Mouse (Mus musculus) kidney, adult 2 months (tissue): ENCODE results near the gene Usp2. TPM values are rescaled to one million over a fixed set of nuclear protein-coding genes. Genes with fewer than 3 reads are reported as not detected.

Experiments
- DNase-seq: peaks from one replicate; pipeline ENCODE4 v3.0.0; 2021
- H3K27ac ChIP-seq: fragments of 200-500 bp; 2 replicates; pipeline ENCODE4 v1.5.1; 2012; ENCODE audit warnings: low read depth, low read length, control low read depth, inconsistent platforms; ENCODE audit not compliant: insufficient read depth
- H3K27me3 ChIP-seq: fragments of 200-500 bp; replicated peaks from 2 replicates; pipeline ENCODE4 v1.6.1; 2012; ENCODE audit warnings: mild to moderate bottlenecking, moderate library complexity, low read length, inconsistent platforms; ENCODE audit not compliant: control insufficient read depth, insufficient read depth
- H3K36me3 ChIP-seq: fragments of 200-500 bp; 2 replicates; pipeline ENCODE4 v1.6.1; 2012; ENCODE audit warnings: mild to moderate bottlenecking, moderate library complexity, low read length, inconsistent platforms; ENCODE audit not compliant: control insufficient read depth, insufficient read depth
- H3K4me1 ChIP-seq: fragments of 200-500 bp; 2 replicates; pipeline ENCODE4 v1.6.1; 2011; ENCODE audit warnings: low read length; ENCODE audit not compliant: control insufficient read depth, insufficient read depth
- H3K4me3 ChIP-seq: fragments of 200-500 bp; 2 replicates; pipeline ENCODE4 v1.5.1; 2011; ENCODE audit warnings: mild to moderate bottlenecking, low read depth, low read length, control low read depth; ENCODE audit not compliant: insufficient read depth
- CTCF ChIP-seq: fragments of 200-500 bp; conservative IDR thresholded peaks from 2 replicates; pipeline ENCODE4 v1.5.1; 2011; ENCODE audit warnings: low read depth, mild to moderate bottlenecking, control low read depth, low read length, moderate library complexity, mixed read lengths; ENCODE audit not compliant: insufficient read depth, insufficient read length
- POLR2A ChIP-seq: fragments of 200-500 bp; IDR thresholded peaks from one replicate; pipeline ENCODE4 v1.6.1; 2011; ENCODE audit warnings: low read depth, low read length, control low read depth
- WGBS: fragments of 180-500 bp; shearing (Covaris S2); methylation state at CpG from one replicate; pipeline ENCODE4 v1.1.7; 2018; 5-methylcytosine and 5-hydroxymethylcytosine counted together
- polyA plus RNA-seq: library from polyadenylated mRNA; depleted of rRNA; stranded (reverse); fragments of >200 nt; gene quantifications from 2 replicates; pipeline ENCODE4 v1.2.3, GENCODE M21; 2012

The Usp2 gene
- polyA plus RNA-seq, 1 experiment = 55.5 TPM

GRCm38 (mm10) chr9:44130034-44130433, 63.2 kb downstream of the Usp2 start:
- peak; percentile 93 for DNase-seq

GRCm38 (mm10) chr9:44130581-44131275, 63.9 kb downstream of the Usp2 start:
- DNase-seq = peak; percentile 55
- Histone ChIP-seq H3K27me3 (no peaks in the 10 kb centered on the region), H3K27ac (peak overlapping the region; percentile 91), H3K4me1 (peaks cover 23% of the 10 kb centered on the region; the same call in 1 of the 2 replicates), H3K36me3 (no peaks in the 10 kb centered on the region), H3K4me3 (peak overlapping the region; percentile 29; the same call in 1 of the 2 replicates)
- TF ChIP-seq CTCF = no peak
- no peak for TF ChIP-seq POLR2A
- WGBS = 39% methylated on average over 19 of the region's 19 CpGs

More at GRCm38 (mm10) chr9:44130034-44130433, 63.2 kb downstream of the Usp2 start:
- no peaks in the 10 kb centered on the region for H3K36me3 ChIP-seq
- H3K27me3 ChIP-seq = no peaks in the 10 kb centered on the region
- peaks cover 22% of the 10 kb centered on the region; the same call in 1 of the 2 replicates for H3K4me1 ChIP-seq
- H3K4me3 ChIP-seq = peak overlapping the region; percentile 29
- TF ChIP-seq CTCF (no peak), POLR2A (peak; percentile 38)
- WGBS = 3% methylated on average over 27 of the region's 27 CpGs
- H3K27ac ChIP-seq = peak overlapping the region; percentile 91

GRCm38 (mm10) chr9:44131276-44131590, 64.4 kb downstream of the Usp2 start:
- no peak for TF ChIP-seq POLR2A
- no peak for TF ChIP-seq CTCF
- Histone ChIP-seq H3K27me3 (no peaks in the 10 kb centered on the region), H3K36me3 (no peaks in the 10 kb centered on the region), H3K27ac (peak overlapping the region; percentile 15), H3K4me3 (no peak overlapping the region), H3K4me1 (peaks cover 20% of the 10 kb centered on the region; the same call in 1 of the 2 replicates)
- no peak for DNase-seq
- 47% methylated on average over 7 of the region's 7 CpGs for WGBS

GRCm38 (mm10) chr9:44132200-44132599, 65.4 kb downstream of the Usp2 start:
- H3K4me1 ChIP-seq = peaks cover 14% of the 10 kb centered on the region; the same call in 1 of the 2 replicates
- no peaks in the 10 kb centered on the region for H3K27me3 ChIP-seq
- no peaks in the 10 kb centered on the region for H3K36me3 ChIP-seq
- TF ChIP-seq CTCF = no peak
- no peak for TF ChIP-seq POLR2A
- H3K4me3 ChIP-seq = no peak overlapping the region
- WGBS = 78% methylated on average over 5 of the region's 5 CpGs
- DNase-seq = no peak
- no peak overlapping the region for H3K27ac ChIP-seq

DNA sequence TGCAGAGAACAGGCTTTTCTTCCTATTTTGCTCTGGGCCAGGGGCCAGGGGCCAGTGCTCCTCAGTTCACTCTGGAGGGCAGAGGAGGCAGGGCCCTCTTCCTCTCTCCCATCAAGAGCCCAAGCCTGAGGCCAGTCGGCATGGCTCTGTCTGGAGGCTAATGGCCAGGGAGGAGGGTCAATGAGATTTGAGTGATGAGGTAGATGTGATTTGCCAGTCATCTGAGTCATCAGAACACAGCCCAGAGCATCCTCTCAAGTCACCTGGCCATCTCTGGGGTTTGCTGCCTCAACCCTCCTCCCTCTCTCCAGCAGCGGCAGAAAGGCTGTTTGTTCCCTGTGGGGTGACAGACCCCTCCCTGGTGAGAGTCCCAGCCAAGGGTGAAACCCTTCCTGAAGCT, 66.5 kb downstream of the Usp2 start:
- TF ChIP-seq POLR2A (no peak), CTCF (no peak)
- DNase-seq = no peak

GRCm38 (mm10) chr9:44134101-44134850, 67.5 kb downstream of the Usp2 start, which contains the start of gene Mcam:
TSS of gene Mcam (plus strand) at chr9:44134469.
- peak; percentile 87 for DNase-seq
- H3K27ac ChIP-seq = peak within 1 kb of the TSS; percentile 11
- H3K36me3 ChIP-seq = no peaks in the 10 kb centered on the region
- peak within 1 kb of the TSS; percentile 68 for H3K4me3 ChIP-seq
- under 1% methylated on average over 55 of the region's 55 CpGs for WGBS
- peaks cover 14% of the 10 kb centered on the region; the same call in 1 of the 2 replicates for H3K4me1 ChIP-seq
- TF ChIP-seq CTCF = no peak
- TF ChIP-seq POLR2A = peak; percentile 43
- no peaks in the 10 kb centered on the region for H3K27me3 ChIP-seq

More for the DNA sequence above, 66.5 kb downstream of the Usp2 start:
- H3K4me3 ChIP-seq = peak overlapping the region; percentile 68
- 30% methylated on average over 2 of the region's 2 CpGs for WGBS
- peaks cover 14% of the 10 kb centered on the region; the same call in 1 of the 2 replicates for H3K4me1 ChIP-seq
- H3K27me3 ChIP-seq = no peaks in the 10 kb centered on the region
- no peaks in the 10 kb centered on the region for H3K36me3 ChIP-seq
- peak overlapping the region; percentile 11 for H3K27ac ChIP-seq
